12 mouse cellular contexts compared by ENCODE assay signal in the genomic region with DNA sequence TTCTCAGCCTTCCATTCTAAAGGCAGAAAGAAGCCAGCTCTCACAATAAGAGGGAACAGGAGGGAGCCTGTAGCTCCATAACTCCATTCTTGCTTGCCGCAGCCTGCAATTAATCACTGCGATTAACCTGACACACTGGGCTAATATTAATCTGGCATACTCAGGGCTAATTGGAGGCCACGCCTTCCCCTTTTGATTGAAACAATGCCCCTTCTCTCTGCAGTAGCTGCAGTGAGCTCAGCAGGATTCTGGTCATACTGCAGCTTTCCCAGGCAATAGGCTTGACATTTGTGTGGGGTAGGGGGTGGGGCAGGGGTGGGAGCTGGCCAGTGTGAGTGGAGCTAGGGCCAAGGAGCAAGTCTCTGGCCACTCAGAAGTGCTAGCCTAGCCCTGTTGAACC.
A peak's percentile ranks its signal among the peaks of the same experiment; 100 is the strongest.
DNase-seq lines count a peak whose midpoint lies in the region; ATAC-seq lines count a peak whose summit lies in the region.
"Had no signal": no experiment of that assay in that cellular context is flagged by ENCODE, and none has a peak within 500 bp of the region (broad histone marks: within the 10 kb centered on the region; RNA-seq: fewer than 3 reads in every experiment).

No protein-coding gene starts in this region.

- peak; percentile 60 for DNase-seq in embryo, embryonic 10.5 days (ENCODE audit: low spot score)
- DNase-seq in mesoderm, embryonic 11.5 days (ENCODE audit: low read depth, low spot score): peak; percentile 41
- no peak for DNase-seq in lung, postnatal 36 days
- no peak for DNase-seq in gastrocnemius, adult 18-20 months (ENCODE audit: low spot score)
- no peak for DNase-seq in gastrocnemius, postnatal 10 days
- DNase-seq: kidney, postnatal 36 days had no signal

- H3K27me3 ChIP-seq in kidney, embryonic 15.5 days: no peaks in the 10 kb centered on the region; the same call in 1 of the 2 replicates
- no peaks in the 10 kb centered on the region for H3K27me3 ChIP-seq in kidney, embryonic 14.5 days (ENCODE audit: control insufficient read depth, insufficient read depth, low read length)
- no peaks in the 10 kb centered on the region for H3K27me3 ChIP-seq in forebrain, embryonic 16.5 days (replicated peaks; ENCODE audit: control insufficient read depth, insufficient read depth, low read length)
- H3K27me3 ChIP-seq: embryonic facial prominence, embryonic 13.5 days; limb, embryonic 15.5 days had no signal

- no peaks in the 10 kb centered on the region for H3K36me3 ChIP-seq in kidney, embryonic 15.5 days
- H3K36me3 ChIP-seq in kidney, embryonic 14.5 days (ENCODE audit: control insufficient read depth, insufficient read depth, low read length): no peaks in the 10 kb centered on the region
- H3K36me3 ChIP-seq in forebrain, embryonic 16.5 days (ENCODE audit: control insufficient read depth, insufficient read depth): no peaks in the 10 kb centered on the region
- H3K36me3 ChIP-seq: embryonic facial prominence, embryonic 13.5 days; limb, embryonic 15.5 days had no signal

- peaks cover 23% of the 10 kb centered on the region for H3K4me1 ChIP-seq in kidney, embryonic 15.5 days
- peaks cover 9% of the 10 kb centered on the region; the same call in 1 of the 2 replicates for H3K4me1 ChIP-seq in kidney, embryonic 14.5 days (ENCODE audit: control insufficient read depth, insufficient read depth, low read length)
- peaks cover 8% of the 10 kb centered on the region; the same call in 1 of the 2 replicates for H3K4me1 ChIP-seq in forebrain, embryonic 16.5 days (replicated peaks; ENCODE audit: control insufficient read depth, insufficient read depth, low read length)

- H3K9me3 ChIP-seq in kidney, embryonic 15.5 days (replicated peaks): no peaks in the 10 kb centered on the region
- H3K9me3 ChIP-seq in kidney, embryonic 14.5 days (ENCODE audit: control insufficient read depth, low read length): no peaks in the 10 kb centered on the region
- no peaks in the 10 kb centered on the region for H3K9me3 ChIP-seq in forebrain, embryonic 16.5 days (ENCODE audit: control insufficient read depth, low read length)
- H3K9me3 ChIP-seq: embryonic facial prominence, embryonic 13.5 days; limb, embryonic 15.5 days had no signal

- H3K4me2 ChIP-seq in kidney, embryonic 15.5 days: no peak overlapping the region
- no peak overlapping the region for H3K4me2 ChIP-seq in kidney, embryonic 14.5 days (replicated peaks; ENCODE audit: low read depth, low read length)
- no peak overlapping the region for H3K4me2 ChIP-seq in forebrain, embryonic 16.5 days (ENCODE audit: low read length)
- H3K4me2 ChIP-seq: embryonic facial prominence, embryonic 13.5 days; limb, embryonic 15.5 days had no signal

- peak; percentile 35; the same call in 1 of the 2 replicates for ATAC-seq in kidney, embryonic 15.5 days (replicated peaks; ENCODE audit: low FRiP score)
- no peak for ATAC-seq in kidney, embryonic 14.5 days (ENCODE audit: low FRiP score, low TSS enrichment)
- peak; percentile 86 for ATAC-seq in forebrain, embryonic 16.5 days

- H3K4me3 ChIP-seq in kidney, embryonic 15.5 days (replicated peaks): no peak overlapping the region
- H3K4me3 ChIP-seq in kidney, embryonic 14.5 days (ENCODE audit: low read length): no peak overlapping the region
- H3K4me3 ChIP-seq in forebrain, embryonic 16.5 days (replicated peaks; ENCODE audit: low read length): no peak overlapping the region
- H3K4me3 ChIP-seq: embryonic facial prominence, embryonic 13.5 days; limb, embryonic 15.5 days had no signal

- no peak overlapping the region for H3K9ac ChIP-seq in kidney, embryonic 15.5 days
- H3K9ac ChIP-seq in kidney, embryonic 14.5 days (ENCODE audit: low read depth, low read length): no peak overlapping the region
- H3K9ac ChIP-seq in forebrain, embryonic 16.5 days (replicated peaks; ENCODE audit: low read depth, low read length): no peak overlapping the region
- H3K9ac ChIP-seq: embryonic facial prominence, embryonic 13.5 days; limb, embryonic 15.5 days had no signal

- 0 out of 2 replicates have a peak overlapping the region, but pooled peaks have one; percentile 20 for H3K27ac ChIP-seq in kidney, embryonic 15.5 days
- H3K27ac ChIP-seq in kidney, embryonic 14.5 days (ENCODE audit: low read depth, low read length): no peak overlapping the region
- H3K27ac ChIP-seq in forebrain, embryonic 16.5 days (ENCODE audit: low read length): no peak overlapping the region
- H3K27ac ChIP-seq: embryonic facial prominence, embryonic 13.5 days; limb, embryonic 15.5 days; macrophage had no signal

- WGBS in kidney, embryonic 15.5 days: 33% methylated on average over 3 of the region's 3 CpGs
- WGBS in kidney, embryonic 14.5 days: 40% methylated on average over 3 of the region's 3 CpGs
- 5% methylated on average over 3 of the region's 3 CpGs for WGBS in forebrain, embryonic 16.5 days

Comparison
In these comparisons a context has a peak if more than half of its experiments do, and no peak if none do; other contexts are left out.
1. DNase-seq: peak in embryo, embryonic 10.5 days (single experiment) and mesoderm, embryonic 11.5 days (single experiment); none in lung, postnatal 36 days (single experiment), gastrocnemius, adult 18-20 months (single experiment) and gastrocnemius, postnatal 10 days (single experiment).